Mouse (Mus musculus) liver, postnatal 0 days (tissue): Measurements from ENCODE around the gene Mroh2a. TPM values are rescaled to one million over a fixed set of nuclear protein-coding genes. Genes with fewer than 3 reads are reported as not detected.

Experiments used
- ATAC-seq: fragments of 200-750 bp; cut with Nextera tagmentation; 2 replicates; pipeline ENCODE4 v1.8.0; 2017; ENCODE audit warnings: mild to moderate bottlenecking, moderate library complexity
- DNase-seq: peaks from one replicate; pipeline ENCODE4 v3.0.0-alpha.2; 2016
- H3K27ac ChIP-seq: fragments of 300-500 bp; sonication (generic); 2 replicates; pipeline ENCODE4 v1.5.1; 2014; ENCODE audit warnings: antibody characterized with exemption, moderate library complexity, mild to moderate bottlenecking, low read depth
- H3K27me3 ChIP-seq: fragments of 300-500 bp; sonication (generic); 2 replicates; pipeline ENCODE4 v1.6.1; 2014; ENCODE audit warnings: low read length, control low read depth, mixed read lengths; ENCODE audit not compliant: insufficient read depth
- H3K36me3 ChIP-seq: fragments of 300-500 bp; sonication (generic); replicated peaks from 2 replicates; pipeline ENCODE4 v1.6.1; 2014; ENCODE audit warnings: mild to moderate bottlenecking, control low read depth, low read length, moderate library complexity, mixed read lengths; ENCODE audit not compliant: insufficient read depth
- H3K4me1 ChIP-seq: fragments of 300-500 bp; sonication (generic); 2 replicates; pipeline ENCODE4 v1.6.1; 2014; ENCODE audit warnings: antibody characterized with exemption, mild to moderate bottlenecking, control low read depth; ENCODE audit not compliant: insufficient read depth
- H3K4me2 ChIP-seq: fragments of 300-500 bp; sonication (generic); 2 replicates; pipeline ENCODE4 v1.6.1; 2014; ENCODE audit warnings: low read depth, mild to moderate bottlenecking, low read length, moderate library complexity, mixed read lengths
- H3K4me3 ChIP-seq: fragments of 300-500 bp; sonication (generic); 2 replicates; pipeline ENCODE4 v1.5.1; 2014; ENCODE audit warnings: low read depth, low read length
- H3K9ac ChIP-seq: fragments of 300-500 bp; sonication (generic); replicated peaks from 2 replicates; pipeline ENCODE4 v1.6.1; 2014; ENCODE audit warnings: mild to moderate bottlenecking, moderate library complexity
- H3K9me3 ChIP-seq: fragments of 300-500 bp; sonication (generic); 2 replicates; pipeline ENCODE4 v1.6.1; 2016; ENCODE audit warnings: mild to moderate bottlenecking, control low read depth, low read length, mixed read lengths
- CTCF ChIP-seq: sonication (generic); IDR thresholded peaks from 2 replicates; pipeline ENCODE4 v1.5.1; 2016; ENCODE audit warnings: antibody characterized with exemption, low read depth
- EP300 ChIP-seq: IDR thresholded peaks from 2 replicates; pipeline ENCODE4 v1.6.1; 2016; ENCODE audit warnings: antibody characterized with exemption, low read depth, mild to moderate bottlenecking
- WGBS: fragments of 180-500 bp; shearing (Covaris S2); extraction: QIAGEN DNeasy Blood & Tissue Kit; methylation state at CpG from one replicate; pipeline ENCODE4 v1.1.7; 2014; ENCODE audit not compliant: insufficient replicate concordance; 5-methylcytosine and 5-hydroxymethylcytosine counted together
- polyA plus RNA-seq: library from polyadenylated mRNA; unstranded; fragments of >200 nt; fragmentation: Nextera tagmentation; extraction: Ambion mirVana; gene quantifications from 2 replicates; pipeline ENCODE4 v1.2.1, GENCODE M21; 2015

Gene Mroh2a
- polyA plus RNA-seq, 1 experiment from 2014 or later = 0.61 TPM

DNA sequence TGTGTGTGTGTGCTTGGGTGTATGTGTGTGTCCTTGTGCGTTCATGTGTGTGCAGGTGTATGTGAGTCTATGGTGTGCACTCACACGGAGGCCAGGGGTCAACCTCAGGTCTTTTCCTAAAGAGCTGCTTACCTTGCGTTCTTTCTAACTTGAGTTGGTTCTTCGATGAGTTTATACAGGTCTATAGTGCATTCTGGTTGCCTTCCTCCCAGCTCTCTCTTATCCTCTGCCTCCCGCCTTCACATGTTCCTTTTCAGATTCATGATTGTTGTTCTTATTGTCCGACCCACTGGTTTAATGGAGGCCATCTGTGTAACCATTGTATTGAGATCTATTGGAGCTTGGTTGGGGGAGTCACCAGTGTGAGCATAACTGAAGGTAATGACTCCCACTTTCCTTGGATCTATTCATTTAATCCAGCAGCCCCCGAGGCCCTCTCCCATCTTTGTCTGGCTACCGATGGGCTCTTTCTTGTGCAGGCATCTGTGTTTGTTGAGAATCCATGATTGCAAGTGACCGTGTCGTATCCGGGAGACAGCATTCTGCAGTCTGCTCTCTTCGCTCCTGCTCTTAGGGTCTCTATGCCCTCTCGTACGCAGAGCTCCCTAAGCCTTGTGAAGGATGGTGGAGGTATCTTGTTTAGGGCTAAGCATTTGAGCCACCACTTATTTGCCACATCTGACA, 75.4 kb downstream of the Mroh2a start:
- no peak overlapping the region for H3K4me2 ChIP-seq
- TF ChIP-seq CTCF = no peak
- TF ChIP-seq EP300 = no peak
- no peak overlapping the region for H3K9ac ChIP-seq
- H3K36me3 ChIP-seq = no peaks in the 10 kb centered on the region
- DNase-seq = no peak
- peaks cover 17% of the 10 kb centered on the region for H3K9me3 ChIP-seq
- H3K4me3 ChIP-seq = no peak overlapping the region
- H3K4me1 ChIP-seq = no peaks in the 10 kb centered on the region
- H3K27ac ChIP-seq = no peak overlapping the region
- H3K27me3 ChIP-seq = no peaks in the 10 kb centered on the region
- ATAC-seq = no peak
- 58% methylated on average over 14 of the region's 14 CpGs for WGBS

DNA sequence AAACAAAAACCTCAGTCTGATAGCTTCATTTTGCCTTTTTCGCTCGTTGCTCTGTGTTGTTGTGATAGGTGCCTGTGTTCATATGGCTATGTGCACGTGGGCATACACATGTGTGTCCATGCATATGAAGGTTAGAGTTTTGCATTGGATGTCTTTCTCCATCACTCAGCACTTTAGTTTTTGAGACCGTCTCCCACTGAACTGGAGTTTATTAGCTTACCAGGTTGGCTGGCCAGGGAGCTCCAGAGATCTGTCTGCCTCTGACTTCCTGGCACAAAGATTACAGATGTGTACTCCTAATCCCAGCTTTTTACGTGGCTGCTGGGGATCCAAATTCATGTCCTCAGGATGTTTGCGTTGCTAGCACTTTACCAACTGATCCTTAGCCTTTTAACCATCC, 77.0 kb downstream of the Mroh2a start:
- Histone ChIP-seq H3K4me3 (no peak overlapping the region), H3K4me1 (no peaks in the 10 kb centered on the region), H3K27ac (no peak overlapping the region), H3K27me3 (no peaks in the 10 kb centered on the region), H3K36me3 (no peaks in the 10 kb centered on the region), H3K4me2 (no peak overlapping the region), H3K9ac (no peak overlapping the region), H3K9me3 (peaks cover 14% of the 10 kb centered on the region)
- TF ChIP-seq EP300 (no peak), CTCF (no peak)
- ATAC-seq (no peak), DNase-seq (no peak)
- WGBS = 54% methylated on average over 6 of the region's 6 CpGs

DNA sequence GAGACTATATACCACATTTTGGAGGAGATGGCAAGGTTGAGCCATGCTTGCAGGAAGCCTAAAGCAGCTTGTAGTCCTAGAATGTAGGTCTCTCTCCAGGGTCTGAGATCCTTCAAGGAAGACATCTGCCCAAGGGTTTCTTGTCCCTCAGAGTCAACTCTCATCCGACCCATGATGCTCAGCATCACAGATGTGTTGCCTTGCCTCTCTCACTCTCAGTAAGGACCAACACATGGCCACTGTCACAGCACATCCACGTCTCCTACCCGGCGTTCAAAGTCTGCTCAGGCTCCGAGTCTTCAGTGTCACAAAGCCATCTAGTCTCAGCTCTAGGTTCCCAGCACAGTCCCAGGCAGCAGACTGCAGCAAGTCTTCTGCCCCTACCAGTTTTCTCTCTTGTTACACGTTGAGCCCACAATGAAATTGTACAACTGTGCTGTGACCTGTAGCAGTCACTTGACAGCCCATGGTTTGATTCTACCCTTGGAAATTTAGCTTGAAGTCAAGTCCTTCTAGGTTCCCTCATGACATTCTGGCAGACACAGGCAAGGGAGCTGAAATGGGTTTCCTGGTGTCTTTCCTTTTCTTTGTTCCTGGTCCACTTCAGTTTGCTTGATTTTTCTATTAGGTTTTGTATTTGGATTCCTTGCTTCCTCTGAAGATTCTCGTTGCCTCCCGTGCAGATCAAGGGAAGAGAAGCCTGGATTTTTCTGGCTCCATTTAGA, 77.6 kb downstream of the Mroh2a start:
- Histone ChIP-seq H3K27me3 (no peaks in the 10 kb centered on the region), H3K9ac (no peak overlapping the region), H3K36me3 (no peaks in the 10 kb centered on the region), H3K4me1 (no peaks in the 10 kb centered on the region), H3K9me3 (peaks cover 14% of the 10 kb centered on the region), H3K4me3 (no peak overlapping the region), H3K4me2 (no peak overlapping the region), H3K27ac (no peak overlapping the region)
- WGBS = 54% methylated on average over 8 of the region's 8 CpGs
- DNase-seq (no peak), ATAC-seq (no peak)
- TF ChIP-seq CTCF (no peak), EP300 (no peak)

DNA sequence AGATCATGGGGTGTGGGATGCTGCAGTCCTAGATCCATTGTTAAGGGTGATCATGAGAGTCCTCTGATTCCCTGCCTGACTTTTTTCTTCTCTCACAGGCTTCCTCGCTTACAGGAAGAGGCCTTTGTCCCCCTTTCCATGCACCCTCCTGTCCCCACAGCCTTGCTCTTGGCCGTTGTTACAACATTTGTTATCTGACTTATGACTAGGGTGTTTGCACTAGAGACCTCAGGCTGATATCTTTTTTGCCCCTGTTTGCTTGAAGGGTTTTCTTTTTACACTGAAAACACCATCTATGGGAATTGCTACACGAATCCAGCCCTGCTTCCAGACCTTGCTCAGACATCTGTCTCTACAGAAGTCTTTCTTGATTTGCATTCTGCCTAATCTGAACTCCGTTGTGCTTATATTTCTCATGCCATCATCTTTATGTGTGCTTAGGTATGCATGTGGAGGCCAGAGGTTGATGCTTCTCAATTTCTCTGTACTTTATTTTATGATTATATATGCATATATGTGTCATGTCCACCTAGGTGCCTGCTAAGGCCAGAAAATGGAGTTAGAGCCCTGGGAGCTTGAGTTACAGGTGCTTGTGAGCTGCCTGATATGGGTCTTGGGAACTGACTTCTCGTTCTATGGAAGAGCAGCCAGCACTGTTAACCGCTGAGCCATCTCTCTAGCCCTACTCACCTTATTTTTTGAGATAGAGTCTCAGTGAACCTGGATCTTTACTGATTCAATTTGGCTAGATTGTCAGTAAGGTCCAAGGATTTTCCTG, 78.4 kb downstream of the Mroh2a start:
- ATAC-seq (no peak), DNase-seq (no peak)
- no peak overlapping the region for H3K4me3 ChIP-seq
- H3K4me1 ChIP-seq = no peaks in the 10 kb centered on the region
- H3K9me3 ChIP-seq = peaks cover 14% of the 10 kb centered on the region
- no peak for TF ChIP-seq EP300
- no peak for TF ChIP-seq CTCF
- H3K27me3 ChIP-seq = no peaks in the 10 kb centered on the region
- H3K9ac ChIP-seq = no peak overlapping the region
- WGBS = 36% methylated on average over 6 of the region's 6 CpGs
- H3K4me2 ChIP-seq = no peak overlapping the region
- no peaks in the 10 kb centered on the region for H3K36me3 ChIP-seq
- no peak overlapping the region for H3K27ac ChIP-seq

DNA sequence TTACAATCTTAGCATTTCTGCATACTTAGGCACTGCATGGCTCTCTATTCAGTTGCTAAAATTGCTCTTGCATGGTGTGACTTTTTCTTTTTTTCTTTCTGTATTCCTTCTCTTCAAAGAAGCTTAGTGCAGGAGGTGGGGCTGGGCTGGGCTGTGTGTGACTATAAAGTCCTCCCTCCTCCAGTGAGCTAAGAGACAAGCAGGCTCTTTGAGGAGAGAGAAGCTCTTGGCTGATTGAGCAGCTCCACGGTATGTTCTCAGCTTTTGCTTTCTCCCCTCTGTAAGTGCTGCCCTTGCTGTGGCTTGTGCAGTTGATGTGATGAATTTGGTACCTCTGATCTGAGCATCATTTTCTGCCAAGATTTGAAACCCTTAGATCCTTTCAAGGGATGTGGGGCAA, 79.8 kb downstream of the Mroh2a start:
- no peaks in the 10 kb centered on the region for H3K27me3 ChIP-seq
- H3K36me3 ChIP-seq = no peaks in the 10 kb centered on the region
- H3K9ac ChIP-seq = no peak overlapping the region
- H3K9me3 ChIP-seq = peaks cover 11% of the 10 kb centered on the region
- ATAC-seq = no peak
- no peak overlapping the region for H3K4me2 ChIP-seq
- H3K27ac ChIP-seq = no peak overlapping the region
- DNase-seq = no peak
- TF ChIP-seq EP300 (no peak), CTCF (no peak)
- no peak overlapping the region for H3K4me3 ChIP-seq
- no peaks in the 10 kb centered on the region for H3K4me1 ChIP-seq
- 50% methylated on average over 1 of the region's 1 CpGs for WGBS

DNA sequence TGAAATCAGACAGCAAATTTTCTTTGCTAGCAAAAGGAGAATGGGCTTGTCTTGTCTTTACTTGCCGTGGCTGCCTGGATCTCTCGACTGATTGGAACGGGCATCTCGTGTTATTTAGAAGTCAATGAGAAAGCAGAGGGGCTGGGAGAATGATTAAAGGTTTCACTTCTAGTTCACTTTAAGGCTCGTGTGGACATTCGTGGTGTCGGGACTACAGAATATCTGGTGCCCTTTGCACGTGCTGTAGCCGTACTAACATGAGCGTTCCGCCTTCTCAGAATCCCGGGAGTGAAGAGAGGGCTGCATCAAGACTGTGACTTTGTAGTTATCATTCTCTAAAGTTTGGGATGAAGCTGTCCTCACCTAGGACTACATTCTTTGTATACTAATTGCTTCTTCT, 80.4 kb downstream of the Mroh2a start:
- 62% methylated on average over 12 of the region's 12 CpGs for WGBS
- Histone ChIP-seq H3K4me2 (no peak overlapping the region), H3K4me1 (no peaks in the 10 kb centered on the region), H3K27ac (no peak overlapping the region), H3K27me3 (no peaks in the 10 kb centered on the region), H3K36me3 (no peaks in the 10 kb centered on the region), H3K9ac (no peak overlapping the region), H3K4me3 (no peak overlapping the region), H3K9me3 (peaks cover 11% of the 10 kb centered on the region)
- ATAC-seq = no peak
- DNase-seq = no peak
- TF ChIP-seq CTCF = no peak
- TF ChIP-seq EP300 = no peak
